ENCODE assay signal across 8 mouse cellular contexts in the genomic region with DNA sequence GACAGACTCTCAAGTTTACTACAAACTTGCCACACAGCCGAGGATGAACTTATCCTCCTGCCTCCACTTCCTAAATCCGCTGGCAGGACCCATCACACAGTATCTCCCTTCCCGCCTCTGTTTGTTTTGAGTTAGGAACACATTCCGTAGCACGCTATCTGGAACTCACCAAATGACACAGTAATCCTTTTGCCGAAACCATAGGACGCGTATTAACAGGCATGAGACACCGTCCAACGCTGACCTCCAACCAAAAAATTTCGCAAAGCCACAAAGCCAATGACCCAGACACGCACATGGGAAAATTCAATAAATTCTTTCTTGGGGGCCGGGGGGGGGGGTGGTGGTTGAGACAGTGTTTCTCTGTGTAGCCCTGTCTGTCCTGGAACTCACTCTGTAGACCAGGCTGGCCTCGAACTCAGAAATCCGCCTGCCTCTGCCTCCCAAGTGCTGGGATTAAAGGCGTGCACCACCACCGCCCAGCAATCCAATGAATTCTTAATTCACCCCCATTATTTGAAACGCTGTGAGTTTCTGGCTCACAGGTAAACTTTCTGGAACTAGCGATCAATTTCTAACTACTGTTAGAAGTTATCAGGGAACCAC. TPM values are rescaled to one million over a fixed set of nuclear protein-coding genes. Genes with fewer than 3 reads are reported as not detected.
DNase-seq lines count a peak whose midpoint lies in the region; ATAC-seq and TF ChIP-seq lines count a peak whose summit lies in the region.

No protein-coding gene starts in this region.

- DNase-seq in gastrocnemius, adult 2 months, result no peak
- DNase-seq in gastrocnemius, postnatal 10 days, result no peak
- no peak for DNase-seq in CH12.LX (ENCODE audit: extremely low read depth)
- DNase-seq in liver, embryonic 14.5 days (ENCODE audit: low read depth in 3 of 3, low spot score in 3 of 3), result no peak
- no peak for DNase-seq in adrenal gland, adult 8-10 months
- DNase-seq in left cerebral cortex, adult 18-20 months (ENCODE audit: low spot score in 2 of 2), result no peak
- DNase-seq in right cerebral cortex, postnatal 36 days (ENCODE audit: low spot score in 2 of 2), result no peak

- peak overlapping the region; percentile 98 for H3K4me3 ChIP-seq in gastrocnemius, adult 2 months
- H3K4me3 ChIP-seq in CH12.LX (replicated peaks in 1 of 3; ENCODE audit: low read depth in 2 of 3, low read length in 2 of 3, poor library complexity in 1 of 3), result peak overlapping the region; percentile 70 to 93 (median 79)
- peak overlapping the region; percentile 84 for H3K4me3 ChIP-seq in forebrain, embryonic 13.5 days
- H3K4me3 ChIP-seq in liver, embryonic 14.5 days (ENCODE audit: insufficient read depth in 1 of 2, low read depth in 2 of 2, low read length in 2 of 2), result peak overlapping the region; percentile 94

- H3K9ac ChIP-seq in CH12.LX (ENCODE audit: insufficient read depth, low read depth), result peak overlapping the region; percentile 89
- H3K9ac ChIP-seq in forebrain, embryonic 13.5 days, result peak overlapping the region; percentile 84
- peak overlapping the region; percentile 90 for H3K9ac ChIP-seq in liver, embryonic 14.5 days (replicated peaks)

- H3K27me3 ChIP-seq in CH12.LX (replicated peaks), result no peaks in the 10 kb centered on the region
- H3K27me3 ChIP-seq in forebrain, embryonic 13.5 days, result no peaks in the 10 kb centered on the region
- H3K27me3 ChIP-seq in liver, embryonic 14.5 days (ENCODE audit: control insufficient read depth, insufficient read depth, low read length), result no peaks in the 10 kb centered on the region

- WGBS in forebrain, embryonic 13.5 days, result 58% methylated on average over 19 of the region's 19 CpGs
- WGBS in liver, embryonic 14.5 days (ENCODE audit: insufficient replicate concordance), result 44% methylated on average over 19 of the region's 19 CpGs

- H3K4me1 ChIP-seq in CH12.LX (ENCODE audit: control insufficient read depth in 1 of 2, insufficient read depth in 2 of 2), result peaks cover 8 to 25% of the 10 kb centered on the region in 2 experiments; a peak in 3 of 4 replicates
- H3K4me1 ChIP-seq in forebrain, embryonic 13.5 days, result peaks cover 25% of the 10 kb centered on the region
- peaks cover 7 to 8% of the 10 kb centered on the region in 2 experiments for H3K4me1 ChIP-seq in liver, embryonic 14.5 days (replicated peaks; ENCODE audit: control insufficient read depth in 2 of 2, insufficient read depth in 2 of 2, low read length in 1 of 2)

- ATAC-seq in forebrain, embryonic 13.5 days, result peak; percentile 34
- ATAC-seq in liver, embryonic 14.5 days (ENCODE audit: insufficient read depth), result peak; percentile 12; the same call in 1 of the 2 replicates

- in situ Hi-C loops in CH12.LX (cut with MboI; ENCODE audit: low pct_ligation_motif_present, low pct_unique_long_range_greater_than_20kb, low sequenced_read_pairs), result loop anchor here (25.0 kb wide), 1 partner anchor 504 kb away; no protein-coding TSS in a partner anchor

- TF ChIP-seq POLR2A in CH12.LX (IDR thresholded peaks at IDR 0.05; ENCODE audit: low read depth, low read length), result peak; percentile 22; the same call in 1 of the 2 replicates

- peaks cover 45% of the 10 kb centered on the region for H3K79me2 ChIP-seq in CH12.LX (replicated peaks; ENCODE audit: control insufficient read depth, extremely low read depth, insufficient read depth, poor library complexity, severe bottlenecking)

- H3K4me2 ChIP-seq in CH12.LX (ENCODE audit: insufficient read depth, low read depth, poor library complexity, severe bottlenecking), result peak overlapping the region; percentile 72
- peak overlapping the region; percentile 75 for H3K4me2 ChIP-seq in forebrain, embryonic 13.5 days
- peak overlapping the region; percentile 88 for H3K4me2 ChIP-seq in liver, embryonic 14.5 days (ENCODE audit: low read depth)

- no peak for TF ChIP-seq EP300 in CH12.LX (IDR thresholded peaks at IDR 0.05; ENCODE audit: low read length)
- no peak for TF ChIP-seq EP300 in liver, embryonic 14.5 days (IDR thresholded peaks at IDR 0.05; ENCODE audit: low read depth)

- TF ChIP-seq CTCF in gastrocnemius, adult 2 months (IDR thresholded peaks at IDR 0.05), result no peak
- no peak for TF ChIP-seq CTCF in CH12.LX (conservative IDR thresholded peaks at IDR 0.05 in 1 of 2, IDR thresholded peaks at IDR 0.05 in 1 of 2; ENCODE audit: low read depth in 2 of 2, low read length in 2 of 2)
- no peak for TF ChIP-seq CTCF in liver, embryonic 14.5 days (IDR thresholded peaks at IDR 0.05; ENCODE audit: low read depth)

- peaks cover 19 to 28% of the 10 kb centered on the region in 2 experiments for H3K36me3 ChIP-seq in CH12.LX (replicated peaks in 1 of 2; ENCODE audit: control insufficient read depth in 1 of 2, insufficient read depth in 1 of 2, low read length in 1 of 2)
- peaks cover 17% of the 10 kb centered on the region for H3K36me3 ChIP-seq in forebrain, embryonic 13.5 days (ENCODE audit: poor library complexity, severe bottlenecking)
- peaks cover 12% of the 10 kb centered on the region for H3K36me3 ChIP-seq in liver, embryonic 14.5 days (replicated peaks; ENCODE audit: control insufficient read depth, insufficient read depth, low read depth)

- dilution Hi-C loops in CH12.LX (cut with MboI; ENCODE audit: extremely low pct_ligation_motif_present, extremely low pct_unique_long_range_greater_than_20kb, low sequenced_read_pairs), result no loop called here

- intact Hi-C loops in gastrocnemius, adult 2 months (cut with DNase I), result no loop called here

- TF ChIP-seq RAD21 in CH12.LX (IDR thresholded peaks at IDR 0.05; ENCODE audit: low read depth, low read length), result no peak

- H3K27ac ChIP-seq in gastrocnemius, adult 2 months, result peak overlapping the region; percentile 92
- no peak overlapping the region for H3K27ac ChIP-seq in CH12.LX (ENCODE audit: insufficient read depth, low read depth)
- peak overlapping the region; percentile 81 for H3K27ac ChIP-seq in forebrain, embryonic 13.5 days
- H3K27ac ChIP-seq in liver, embryonic 14.5 days, result peak overlapping the region; percentile 71

- no peaks in the 10 kb centered on the region for H3K9me3 ChIP-seq in CH12.LX (replicated peaks; ENCODE audit: low read length)
- no peaks in the 10 kb centered on the region for H3K9me3 ChIP-seq in forebrain, embryonic 13.5 days (replicated peaks)
- H3K9me3 ChIP-seq in liver, embryonic 14.5 days (ENCODE audit: control insufficient read depth, low read length), result no peaks in the 10 kb centered on the region

TF ChIP-seq in CH12.LX, 34 proteins besides CTCF, POLR2A, EP300 and RAD21:
- TF ChIP-seq JUN (IDR thresholded peaks at IDR 0.05; ENCODE audit: insufficient read depth, low read depth, low read length) (no peak), SMC3 (IDR thresholded peaks at IDR 0.05; ENCODE audit: low read depth, low read length) (no peak), CHD2 (IDR thresholded peaks at IDR 0.05; ENCODE audit: low read length) (no peak), MYC (IDR thresholded peaks at IDR 0.05; ENCODE audit: low read depth, low read length) (no peak; the same call in 1 of the 2 replicates), MAZ (IDR thresholded peaks at IDR 0.05; ENCODE audit: low read depth, low read length) (no peak), KAT2A (IDR thresholded peaks at IDR 0.05; ENCODE audit: insufficient replicate concordance, low read length) (no peak), ELF1 (IDR thresholded peaks at IDR 0.05; ENCODE audit: low read depth, low read length) (no peak), ZNF384 (IDR thresholded peaks at IDR 0.05; ENCODE audit: low read depth, low read length) (no peak), PAX5 (IDR thresholded peaks at IDR 0.05; ENCODE audit: low read length) (no peak), RCOR1 (conservative IDR thresholded peaks at IDR 0.05; ENCODE audit: low read depth, low read length) (no peak)

RNA-seq across cellular contexts. Expression of a gene that starts 0.6 kb away (rescaled TPM):
- total RNA-seq in gastrocnemius, adult 2 months (2021), result 1 to 10 TPM; 8.1 to 8.8 TPM
- total RNA-seq in gastrocnemius, postnatal 10 days (2021), result 10 to 100 TPM; 10.8 to 15.0 TPM
- total RNA-seq in CH12.LX (2012; rRNA removed), result 42.3 and 48.2 TPM in 2 replicates
- 45.0 and 48.8 TPM in 2 replicates for total RNA-seq in CH12.LX (2014; rRNA removed)
- polyA plus RNA-seq in CH12.LX (2012; ENCODE audit: insufficient read length, low read depth), result 36.9 and 37.4 TPM in 2 replicates
- polyA plus RNA-seq in forebrain, embryonic 13.5 days (2015; fragmentation: Nextera tagmentation; extraction: Ambion mirVana), result 15.1 and 17.6 TPM in 2 replicates
- polyA plus RNA-seq in liver, embryonic 14.5 days (2012; rRNA removed), result 9.5 and 11.3 TPM in 2 replicates
- polyA plus RNA-seq in liver, embryonic 14.5 days (2014; fragmentation: Nextera tagmentation; extraction: Ambion mirVana), result 11.7 and 11.9 TPM in 2 replicates
- 10 to 100 TPM; 18.0 to 28.3 (median 21.8) TPM for total RNA-seq in adrenal gland, adult 8-10 months (2022)
- total RNA-seq in left cerebral cortex, adult 18-20 months (2021), result 10 to 100 TPM; 16.9 to 18.4 TPM

RNA-seq across cellular contexts. Expression of a gene that starts 9.5 kb away (rescaled TPM):
- total RNA-seq in gastrocnemius, adult 2 months (2021), result 10 to 100 TPM; 20.4 to 23.1 TPM
- 10 to 100 TPM; 24.6 to 26.3 TPM for total RNA-seq in gastrocnemius, postnatal 10 days (2021)
- total RNA-seq in CH12.LX (2012; rRNA removed) (20.9 and 21.9 TPM in 2 replicates), CH12.LX (2014; rRNA removed) (21.7 and 23.6 TPM in 2 replicates)
- 37.1 and 38.5 TPM in 2 replicates for polyA plus RNA-seq in CH12.LX (2012; ENCODE audit: insufficient read length, low read depth)
- 70.2 and 72.5 TPM in 2 replicates for polyA plus RNA-seq in forebrain, embryonic 13.5 days (2015; fragmentation: Nextera tagmentation; extraction: Ambion mirVana)
- 7.1 and 10.5 TPM in 2 replicates for polyA plus RNA-seq in liver, embryonic 14.5 days (2012; rRNA removed)
- 18.0 and 19.1 TPM in 2 replicates for polyA plus RNA-seq in liver, embryonic 14.5 days (2014; fragmentation: Nextera tagmentation; extraction: Ambion mirVana)
- 10 to 100 TPM; 29.5 to 35.0 (median 33.9) TPM for total RNA-seq in adrenal gland, adult 8-10 months (2022)
- 10 to 100 TPM; 35.7 to 37.6 TPM for total RNA-seq in left cerebral cortex, adult 18-20 months (2021)
